Comparison of ENCODE assay signal across 7 mouse cellular contexts in genomic region chr4:41628202-41628927, GRCm38 (mm10). TPM values are rescaled to one million over a fixed set of nuclear protein-coding genes. Genes with fewer than 3 reads are reported as not detected.
DNase-seq lines count a peak whose midpoint lies in the region; ATAC-seq and TF ChIP-seq lines count a peak whose summit lies in the region.

No protein-coding gene starts in this region.

- H3K9ac ChIP-seq in ES-E14 (ENCODE audit: insufficient read depth, low read depth, low read length, poor library complexity, severe bottlenecking), result peak overlapping the region; percentile 45; the same call in 1 of the 2 replicates
- no peak overlapping the region for H3K9ac ChIP-seq in lung, postnatal 0 days (replicated peaks; ENCODE audit: low read depth)

- 7% methylated on average over 8 of the region's 8 CpGs for WGBS in hindbrain, embryonic 10.5 days
- WGBS in lung, postnatal 0 days, result 11% methylated on average over 8 of the region's 8 CpGs

- H3K4me2 ChIP-seq in lung, postnatal 0 days (replicated peaks; ENCODE audit: low read depth, low read length), result no peak overlapping the region

- no peaks in the 10 kb centered on the region for H3K9me3 ChIP-seq in ES-E14 (ENCODE audit: control insufficient read depth, insufficient read depth, low read depth, low read length)
- H3K9me3 ChIP-seq in hindbrain, embryonic 10.5 days, result no peaks in the 10 kb centered on the region
- H3K9me3 ChIP-seq in lung, postnatal 0 days (ENCODE audit: low read length), result no peaks in the 10 kb centered on the region

- peaks cover 56% of the 10 kb centered on the region for H3K27me3 ChIP-seq in hindbrain, embryonic 10.5 days (ENCODE audit: insufficient read depth, poor library complexity, severe bottlenecking)
- H3K27me3 ChIP-seq in lung, postnatal 0 days (replicated peaks; ENCODE audit: insufficient read depth, low read length), result no peaks in the 10 kb centered on the region
- H3K27me3 ChIP-seq in splenic B cell, adult 2 months (ENCODE audit: control insufficient read depth, insufficient read depth, low read length, poor library complexity, severe bottlenecking), result no peaks in the 10 kb centered on the region

- ATAC-seq in lung, postnatal 0 days, result peak; percentile 52

- TF ChIP-seq EP300 in lung, postnatal 0 days (IDR thresholded peaks at IDR 0.05), result no peak

- H3K36me3 ChIP-seq in ES-E14 (ENCODE audit: control insufficient read depth, insufficient read depth, low read length, poor library complexity, severe bottlenecking), result no peaks in the 10 kb centered on the region
- H3K36me3 ChIP-seq in hindbrain, embryonic 10.5 days, result no peaks in the 10 kb centered on the region
- H3K36me3 ChIP-seq in lung, postnatal 0 days (ENCODE audit: insufficient read depth, low read length), result no peaks in the 10 kb centered on the region
- no peaks in the 10 kb centered on the region for H3K36me3 ChIP-seq in splenic B cell, adult 2 months (ENCODE audit: control insufficient read depth, insufficient read depth, low read length, poor library complexity, severe bottlenecking)

- no peak for TF ChIP-seq CTCF in lung, postnatal 0 days (IDR thresholded peaks at IDR 0.05)

- intact Hi-C loops in left cerebral cortex, postnatal 36 days (cut with DNase I), result no loop called here

- in situ Hi-C loops in ES-E14 (cut with MboI; ENCODE audit: low sequenced_read_pairs in 2 of 2, unreplicated experiment in 2 of 2), result no loop called here

- H3K4me3 ChIP-seq in ES-E14 (ENCODE audit: insufficient read depth in 1 of 2, low read depth in 1 of 2, low read length in 2 of 2, poor library complexity in 1 of 2, severe bottlenecking in 1 of 2), result no peak overlapping the region
- H3K4me3 ChIP-seq in hindbrain, embryonic 10.5 days, result peak overlapping the region; percentile 24; the same call in 1 of the 2 replicates
- no peak overlapping the region for H3K4me3 ChIP-seq in lung, postnatal 0 days (ENCODE audit: low read depth, low read length)

- peaks cover 13 to 43% of the 10 kb centered on the region in 2 experiments for H3K4me1 ChIP-seq in ES-E14 (ENCODE audit: control insufficient read depth in 2 of 2, insufficient read depth in 2 of 2, low read length in 2 of 2, poor library complexity in 1 of 2)
- peaks cover 83% of the 10 kb centered on the region for H3K4me1 ChIP-seq in hindbrain, embryonic 10.5 days (replicated peaks)
- peaks cover 17% of the 10 kb centered on the region; the same call in 1 of the 2 replicates for H3K4me1 ChIP-seq in lung, postnatal 0 days (ENCODE audit: insufficient read depth, low read depth, low read length)

- peak overlapping the region; percentile 77 for H3K27ac ChIP-seq in ES-E14 (ENCODE audit: insufficient read depth, low read depth, low read length, poor library complexity, severe bottlenecking)
- H3K27ac ChIP-seq in hindbrain, embryonic 10.5 days, result peak overlapping the region; percentile 85
- H3K27ac ChIP-seq in lung, postnatal 0 days (ENCODE audit: low read length), result 0 out of 2 replicates have a peak overlapping the region, but pooled peaks have one; percentile 3

- peak; percentile 53 for DNase-seq in ES-E14 (ENCODE audit: low read depth, low spot score)
- DNase-seq in c-Kit-positive CD71-negative TER-119-negative erythroid progenitor cells, embryonic 14.5 days (ENCODE audit: low read depth), result peak; percentile 58
- DNase-seq in hindbrain, embryonic 10.5 days (ENCODE audit: low spot score), result peak; percentile 78
- DNase-seq in lung, postnatal 0 days (ENCODE audit: low spot score), result peak; percentile 60
- peak; percentile 63 for DNase-seq in splenic B cell, adult 2 months (ENCODE audit: low read depth, low spot score)
- DNase-seq in left cerebral cortex, postnatal 36 days (ENCODE audit: low spot score in 2 of 2), result no peak
- DNase-seq in thymus, postnatal 10 days (ENCODE audit: low spot score in 2 of 2), result no peak

TF ChIP-seq in ES-E14, 5 proteins besides CTCF, POLR2A, EP300 and RAD21:
- no peak for TF ChIP-seq CHD2 (IDR thresholded peaks at IDR 0.05; ENCODE audit: low read depth, low read length)
- no peak for TF ChIP-seq HCFC1 (IDR thresholded peaks at IDR 0.05; ENCODE audit: borderline replicate concordance, insufficient read depth, low read length)
- TF ChIP-seq ZC3H11A (IDR thresholded peaks at IDR 0.05; ENCODE audit: borderline replicate concordance, low read depth, low read length), result no peak
- no peak for TF ChIP-seq ZNF384 (IDR thresholded peaks at IDR 0.05; ENCODE audit: low read depth, low read length)
- TF ChIP-seq MAFK (IDR thresholded peaks at IDR 0.05; ENCODE audit: insufficient read depth, low read depth, low read length), result no peak
TF ChIP-seq in ES-E14: peak in this region for 0.

RNA-seq across cellular contexts. Expression of gene Enho, which starts 11.8 kb away (rescaled TPM):
- 4.7 and 5.8 TPM in 2 replicates for total RNA-seq in ES-E14 (2012; rRNA removed)
- polyA plus RNA-seq in hindbrain, embryonic 10.5 days (2016; fragmentation: Nextera tagmentation; extraction: Ambion mirVana), result 27.3 and 50.9 TPM in 2 replicates
- 18.9 and 25.0 TPM in 2 replicates for polyA plus RNA-seq in lung, postnatal 0 days (2015; fragmentation: Nextera tagmentation; extraction: Ambion mirVana)
- total RNA-seq in left cerebral cortex, postnatal 36 days (2021), result 10 to 100 TPM; 60.1 to 71.2 TPM

RNA-seq across cellular contexts. Expression of gene Dnaic1, which starts 58.8 kb away (rescaled TPM):
- 1.7 and 2.0 TPM in 2 replicates for total RNA-seq in ES-E14 (2012; rRNA removed)
- 1.4 and 4.3 TPM in 2 replicates for polyA plus RNA-seq in hindbrain, embryonic 10.5 days (2016; fragmentation: Nextera tagmentation; extraction: Ambion mirVana)
- 8.9 and 9.0 TPM in 2 replicates for polyA plus RNA-seq in lung, postnatal 0 days (2015; fragmentation: Nextera tagmentation; extraction: Ambion mirVana)
- total RNA-seq in left cerebral cortex, postnatal 36 days (2021), result 1 to 10 TPM; 9.4 to 10.0 TPM

RNA-seq across cellular contexts. Expression of gene Fam219a, which starts 59.0 kb away (rescaled TPM):
- 2.9 TPM in 2 replicates for total RNA-seq in ES-E14 (2012; rRNA removed)
- 6.2 and 8.3 TPM in 2 replicates for polyA plus RNA-seq in hindbrain, embryonic 10.5 days (2016; fragmentation: Nextera tagmentation; extraction: Ambion mirVana)
- 4.7 and 5.2 TPM in 2 replicates for polyA plus RNA-seq in lung, postnatal 0 days (2015; fragmentation: Nextera tagmentation; extraction: Ambion mirVana)
- total RNA-seq in left cerebral cortex, postnatal 36 days (2021), result 100 to 1,000 TPM; 194 to 219 TPM

Comparison
In these comparisons a context has a peak if more than half of its experiments do, and no peak if none do; other contexts are left out.
1. DNase-seq: peak in ES-E14 (single experiment), c-Kit-positive CD71-negative TER-119-negative erythroid progenitor cells, embryonic 14.5 days (single experiment), hindbrain, embryonic 10.5 days (single experiment), lung, postnatal 0 days (single experiment) and splenic B cell, adult 2 months (single experiment); none in left cerebral cortex, postnatal 36 days (0 of 2) and thymus, postnatal 10 days (0 of 2).
2. H3K27ac ChIP-seq: peak in every context shown above with its lines; median percentile 85 in hindbrain, embryonic 10.5 days; 77 in ES-E14; 3 in lung, postnatal 0 days.
3. RNA of gene Fam219a, which starts 59.0 kb away (total RNA-seq): 194 to 219 TPM in left cerebral cortex, postnatal 36 days; 2.9 TPM in ES-E14; every median in the first group is over 10 times any median in the second.